Mouse (Mus musculus): ENCODE data around the gene Nolc1. TPM values are rescaled to one million over a fixed set of nuclear protein-coding genes. Genes with fewer than 3 reads are reported as not detected.

Gene Nolc1
- polyA plus RNA-seq, 1 experiment from 2014 or later: 133 TPM

DNA sequence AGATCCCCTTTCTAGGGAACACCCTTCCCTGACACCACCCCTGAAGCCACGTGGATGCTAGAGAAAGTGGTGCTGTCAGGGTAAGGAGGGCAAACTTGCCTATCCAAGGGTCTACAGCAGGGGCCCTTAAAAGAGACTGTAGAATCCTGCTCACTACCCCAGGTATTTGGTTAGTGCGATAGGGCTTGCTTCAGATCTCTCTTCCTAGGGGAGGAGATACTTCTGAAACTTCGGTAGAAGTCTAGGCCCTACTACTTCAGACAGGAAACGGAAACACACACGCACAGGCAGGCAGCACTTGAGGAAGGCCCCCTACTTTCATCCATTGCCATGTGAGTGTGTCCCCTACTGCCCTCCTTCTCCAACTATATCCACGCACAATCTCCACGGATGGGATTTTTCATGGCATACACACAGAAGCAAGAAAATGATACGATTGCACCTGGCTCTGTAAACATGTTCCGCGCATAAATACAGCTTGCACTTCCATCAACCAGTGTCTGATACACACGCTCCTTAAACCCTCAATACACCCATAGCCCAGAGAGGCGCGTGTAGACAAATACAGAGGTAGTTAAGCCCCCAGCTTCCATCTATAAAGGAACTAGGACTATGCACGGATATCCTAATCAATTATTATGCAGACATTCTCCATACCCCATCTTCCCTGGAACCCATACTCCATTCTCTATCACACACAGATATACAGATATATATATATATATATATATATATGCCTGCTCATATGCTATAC lies 35.3 kb upstream of the Nolc1 start:
- Histone ChIP-seq H3K4me2 (ENCODE audit: low read depth, severe bottlenecking) (peak overlapping the region; percentile 86), H3K36me3 (ENCODE audit: control insufficient read depth, insufficient read depth, low read length) (peaks cover 11% of the 10 kb centered on the region), H3K4me3 (ENCODE audit: low read depth, low read length) (peak overlapping the region; percentile 97), H3K27ac (replicated peaks; ENCODE audit: low read depth, low read length) (peak overlapping the region; percentile 90), H3K4me1 (ENCODE audit: control insufficient read depth, insufficient read depth, low read length) (peaks cover 44% of the 10 kb centered on the region), H3K27me3 (ENCODE audit: control insufficient read depth, insufficient read depth, low read length) (no peaks in the 10 kb centered on the region), H3K9me3 (ENCODE audit: control insufficient read depth, low read length) (no peaks in the 10 kb centered on the region), H3K9ac (ENCODE audit: low read length) (peak overlapping the region; percentile 97; the same call in 1 of the 2 replicates)
- WGBS: 45% methylated on average over 14 of the region's 14 CpGs
- DNase-seq (ENCODE audit: low spot score) (no peak), ATAC-seq (ENCODE audit: insufficient number of reproducible peaks, low FRiP score, low TSS enrichment, low read depth) (no peak)

GRCm38 (mm10) chr19:46041299-46041932 lies 34.2 kb upstream of the Nolc1 start:
- peak overlapping the region; percentile 95 for H3K27ac ChIP-seq (replicated peaks; ENCODE audit: low read depth, low read length)
- peaks cover 48% of the 10 kb centered on the region for H3K4me1 ChIP-seq (ENCODE audit: control insufficient read depth, insufficient read depth, low read length)
- WGBS: 26% methylated on average over 7 of the region's 7 CpGs
- no peaks in the 10 kb centered on the region for H3K9me3 ChIP-seq (ENCODE audit: control insufficient read depth, low read length)
- DNase-seq (ENCODE audit: low spot score): no peak
- peaks cover under 1% of the 10 kb centered on the region; the same call in 1 of the 2 replicates for H3K36me3 ChIP-seq (ENCODE audit: control insufficient read depth, insufficient read depth, low read length)
- no peak for ATAC-seq (ENCODE audit: insufficient number of reproducible peaks, low FRiP score, low TSS enrichment, low read depth)
- peak overlapping the region; percentile 65 for H3K9ac ChIP-seq (ENCODE audit: low read length)
- no peaks in the 10 kb centered on the region for H3K27me3 ChIP-seq (ENCODE audit: control insufficient read depth, insufficient read depth, low read length)
- H3K4me3 ChIP-seq (ENCODE audit: low read depth, low read length): peak overlapping the region; percentile 27
- H3K4me2 ChIP-seq (ENCODE audit: low read depth, severe bottlenecking): peak overlapping the region; percentile 47

DNA sequence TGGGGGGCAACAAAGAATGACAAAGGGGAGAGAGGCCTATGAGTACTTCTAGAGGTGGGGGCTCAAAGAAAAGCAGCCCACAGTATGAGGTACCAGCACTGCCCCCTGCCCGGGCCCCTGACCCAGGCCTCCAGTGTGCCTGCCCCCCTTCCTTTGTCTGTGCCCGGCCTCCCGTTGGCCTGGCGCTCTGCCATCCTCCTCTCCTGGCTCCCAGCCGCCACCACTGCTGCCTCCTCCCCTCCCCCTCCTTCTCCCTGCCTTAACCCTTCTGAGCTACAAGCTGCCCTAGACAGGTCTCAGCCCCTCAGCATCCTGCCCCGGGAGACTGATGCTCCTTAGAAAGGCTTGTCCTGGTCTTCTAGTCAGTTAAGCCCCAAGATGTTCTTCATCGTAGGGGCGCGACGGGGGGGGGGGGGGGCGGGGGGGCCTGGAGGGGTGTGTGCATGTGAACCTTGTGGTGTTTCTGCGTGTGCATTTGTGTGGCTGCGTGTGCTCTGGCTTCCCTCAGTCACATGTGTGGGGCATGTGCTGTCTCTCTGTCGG lies 33.7 kb upstream of the Nolc1 start:
- 2% methylated on average over 8 of the region's 14 CpGs for WGBS
- Histone ChIP-seq H3K27ac (replicated peaks; ENCODE audit: low read depth, low read length) (peak overlapping the region; percentile 95), H3K4me3 (ENCODE audit: low read depth, low read length) (peak overlapping the region; percentile 27), H3K9me3 (ENCODE audit: control insufficient read depth, low read length) (no peaks in the 10 kb centered on the region), H3K4me2 (ENCODE audit: low read depth, severe bottlenecking) (peak overlapping the region; percentile 47), H3K4me1 (ENCODE audit: control insufficient read depth, insufficient read depth, low read length) (peaks cover 47% of the 10 kb centered on the region), H3K27me3 (ENCODE audit: control insufficient read depth, insufficient read depth, low read length) (no peaks in the 10 kb centered on the region), H3K36me3 (ENCODE audit: control insufficient read depth, insufficient read depth, low read length) (no peaks in the 10 kb centered on the region), H3K9ac (ENCODE audit: low read length) (peak overlapping the region; percentile 65)
- ATAC-seq (ENCODE audit: insufficient number of reproducible peaks, low FRiP score, low TSS enrichment, low read depth) (peak; percentile 31; the same call in 1 of the 2 replicates), DNase-seq (ENCODE audit: low spot score) (peak; percentile 79)

GRCm38 (mm10) chr19:46042476-46043011 lies 33.1 kb upstream of the Nolc1 start:
- H3K9ac ChIP-seq (ENCODE audit: low read length): peak overlapping the region; percentile 56
- peak overlapping the region; percentile 95 for H3K27ac ChIP-seq (replicated peaks; ENCODE audit: low read depth, low read length)
- peaks cover 42% of the 10 kb centered on the region for H3K4me1 ChIP-seq (ENCODE audit: control insufficient read depth, insufficient read depth, low read length)
- ATAC-seq (ENCODE audit: insufficient number of reproducible peaks, low FRiP score, low TSS enrichment, low read depth) (peak; percentile 45), DNase-seq (ENCODE audit: low spot score) (peak; percentile 70)
- H3K36me3 ChIP-seq (ENCODE audit: control insufficient read depth, insufficient read depth, low read length): no peaks in the 10 kb centered on the region
- peak overlapping the region; percentile 27 for H3K4me3 ChIP-seq (ENCODE audit: low read depth, low read length)
- H3K4me2 ChIP-seq (ENCODE audit: low read depth, severe bottlenecking): peak overlapping the region; percentile 47
- H3K27me3 ChIP-seq (ENCODE audit: control insufficient read depth, insufficient read depth, low read length): no peaks in the 10 kb centered on the region
- 8% methylated on average over 6 of the region's 6 CpGs for WGBS
- H3K9me3 ChIP-seq (ENCODE audit: control insufficient read depth, low read length): no peaks in the 10 kb centered on the region

- H3K36me3 ChIP-seq (ENCODE audit: control insufficient read depth, insufficient read depth, low read length): no peaks in the 10 kb centered on the region
- H3K27me3 ChIP-seq (ENCODE audit: control insufficient read depth, insufficient read depth, low read length): no peaks in the 10 kb centered on the region
- DNase-seq (ENCODE audit: low spot score): no peak
- ATAC-seq (ENCODE audit: insufficient number of reproducible peaks, low FRiP score, low TSS enrichment, low read depth): no peak
- H3K4me3 ChIP-seq (ENCODE audit: low read depth, low read length): peak overlapping the region; percentile 78
- no peaks in the 10 kb centered on the region for H3K9me3 ChIP-seq (ENCODE audit: control insufficient read depth, low read length)
- peak overlapping the region; percentile 95 for H3K27ac ChIP-seq (replicated peaks; ENCODE audit: low read depth, low read length)
- H3K4me2 ChIP-seq (ENCODE audit: low read depth, severe bottlenecking): peak overlapping the region; percentile 47
- H3K4me1 ChIP-seq (ENCODE audit: control insufficient read depth, insufficient read depth, low read length): peaks cover 38% of the 10 kb centered on the region
- H3K9ac ChIP-seq (ENCODE audit: low read length): no peak overlapping the region
- 64% methylated on average over 7 of the region's 7 CpGs for WGBS
Measured at GRCm38 (mm10) chr19:46043380-46043779, 32.3 kb upstream of the Nolc1 start.

- peak; percentile 8; the same call in 1 of the 2 replicates for ATAC-seq (ENCODE audit: insufficient number of reproducible peaks, low FRiP score, low TSS enrichment, low read depth)
- DNase-seq (ENCODE audit: low spot score): peak; percentile 57
- Histone ChIP-seq H3K9me3 (ENCODE audit: control insufficient read depth, low read length) (no peaks in the 10 kb centered on the region), H3K36me3 (ENCODE audit: control insufficient read depth, insufficient read depth, low read length) (no peaks in the 10 kb centered on the region), H3K27ac (replicated peaks; ENCODE audit: low read depth, low read length) (peak within 1 kb of the TSS; percentile 95), H3K4me2 (ENCODE audit: low read depth, severe bottlenecking) (peak within 1 kb of the TSS; percentile 47), H3K4me1 (ENCODE audit: control insufficient read depth, insufficient read depth, low read length) (peaks cover 38% of the 10 kb centered on the region), H3K9ac (ENCODE audit: low read length) (peak within 1 kb of the TSS; percentile 97), H3K27me3 (ENCODE audit: control insufficient read depth, insufficient read depth, low read length) (no peaks in the 10 kb centered on the region), H3K4me3 (ENCODE audit: low read depth, low read length) (peak within 1 kb of the TSS; percentile 78)
- under 1% methylated on average over 32 of the region's 34 CpGs for WGBS
Measured at GRCm38 (mm10) chr19:46044271-46044992, 31.2 kb upstream of the Nolc1 start, which contains the start of gene Pprc1. Pprc1 (plus strand) TSS chr19:46044886.

DNA sequence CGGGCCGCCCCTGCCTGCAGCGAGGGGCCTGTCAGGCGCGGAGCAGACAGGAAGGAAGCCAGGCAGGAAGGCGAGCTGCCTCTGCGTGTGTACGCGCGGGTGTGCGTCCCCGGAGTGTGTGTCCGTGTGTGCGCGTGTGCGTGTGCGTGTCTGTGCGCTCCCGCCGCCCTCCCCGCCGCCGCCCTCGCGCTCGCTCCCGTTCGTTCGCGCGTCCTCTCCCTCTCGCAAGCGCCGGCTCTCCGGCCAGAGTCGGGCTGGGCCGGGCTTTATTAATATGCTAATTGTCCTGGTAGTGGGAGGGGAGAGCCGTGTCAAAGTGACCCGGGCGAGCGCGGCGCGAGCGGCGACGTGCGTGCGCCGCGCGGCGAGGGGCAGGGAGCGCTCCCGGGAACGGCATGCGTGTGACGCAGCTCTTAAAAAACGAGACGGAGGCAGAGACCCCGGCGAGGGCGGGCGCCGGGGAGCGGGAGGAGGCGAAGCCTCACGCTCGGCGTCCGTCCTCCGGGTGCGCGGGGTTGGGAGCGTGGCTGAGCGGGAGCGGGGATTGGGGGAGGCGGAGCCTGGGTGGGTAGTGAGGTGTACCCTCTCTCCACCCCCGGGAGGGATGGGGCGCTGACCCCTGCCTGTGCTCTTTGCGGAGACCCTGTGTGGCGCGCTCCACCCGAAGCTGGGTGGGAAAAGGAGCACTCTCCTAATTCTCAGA lies 30.5 kb upstream of the Nolc1 start, which contains the start of gene Ldb1:
Gene Ldb1 (minus strand): TSS at position 222 of the 703 bp plus-strand sequence.
- Histone ChIP-seq H3K4me2 (ENCODE audit: low read depth, severe bottlenecking) (peak within 1 kb of the TSS; percentile 47), H3K36me3 (ENCODE audit: control insufficient read depth, insufficient read depth, low read length) (no peaks in the 10 kb centered on the region), H3K9me3 (ENCODE audit: control insufficient read depth, low read length) (no peaks in the 10 kb centered on the region), H3K9ac (ENCODE audit: low read length) (peak within 1 kb of the TSS; percentile 97), H3K4me3 (ENCODE audit: low read depth, low read length) (peak within 1 kb of the TSS; percentile 78), H3K4me1 (ENCODE audit: control insufficient read depth, insufficient read depth, low read length) (peaks cover 35% of the 10 kb centered on the region), H3K27ac (replicated peaks; ENCODE audit: low read depth, low read length) (peak within 1 kb of the TSS; percentile 94), H3K27me3 (ENCODE audit: control insufficient read depth, insufficient read depth, low read length) (no peaks in the 10 kb centered on the region)
- peak; percentile 87 for DNase-seq (ENCODE audit: low spot score)
- peak; percentile 60 for ATAC-seq (ENCODE audit: insufficient number of reproducible peaks, low FRiP score, low TSS enrichment, low read depth)
- WGBS: under 1% methylated on average over 80 of the region's 84 CpGs
